Mouse (Mus musculus) liver, postnatal 0 days (tissue): ENCODE measurements at regions not wholly inside any gene's neighbourhood (a gene's known extent, or its start where the extent isn't known, plus 50 kb on each side); places are given as distances from the start of the nearest gene placed in this dataset.

Experiments used
- ATAC-seq: fragments of 200-750 bp; cut with Nextera tagmentation; 2 replicates; pipeline ENCODE4 v1.8.0; 2017; ENCODE audit warnings: mild to moderate bottlenecking, moderate library complexity
- DNase-seq: peaks from one replicate; pipeline ENCODE4 v3.0.0-alpha.2; 2016
- H3K27ac ChIP-seq: fragments of 300-500 bp; sonication (generic); 2 replicates; pipeline ENCODE4 v1.5.1; 2014; ENCODE audit warnings: antibody characterized with exemption, moderate library complexity, mild to moderate bottlenecking, low read depth
- H3K27me3 ChIP-seq: fragments of 300-500 bp; sonication (generic); 2 replicates; pipeline ENCODE4 v1.6.1; 2014; ENCODE audit warnings: low read length, control low read depth, mixed read lengths; ENCODE audit not compliant: insufficient read depth
- H3K36me3 ChIP-seq: fragments of 300-500 bp; sonication (generic); replicated peaks from 2 replicates; pipeline ENCODE4 v1.6.1; 2014; ENCODE audit warnings: mild to moderate bottlenecking, control low read depth, low read length, moderate library complexity, mixed read lengths; ENCODE audit not compliant: insufficient read depth
- H3K4me1 ChIP-seq: fragments of 300-500 bp; sonication (generic); 2 replicates; pipeline ENCODE4 v1.6.1; 2014; ENCODE audit warnings: antibody characterized with exemption, mild to moderate bottlenecking, control low read depth; ENCODE audit not compliant: insufficient read depth
- H3K4me2 ChIP-seq: fragments of 300-500 bp; sonication (generic); 2 replicates; pipeline ENCODE4 v1.6.1; 2014; ENCODE audit warnings: low read depth, mild to moderate bottlenecking, low read length, moderate library complexity, mixed read lengths
- H3K4me3 ChIP-seq: fragments of 300-500 bp; sonication (generic); 2 replicates; pipeline ENCODE4 v1.5.1; 2014; ENCODE audit warnings: low read depth, low read length
- H3K9ac ChIP-seq: fragments of 300-500 bp; sonication (generic); replicated peaks from 2 replicates; pipeline ENCODE4 v1.6.1; 2014; ENCODE audit warnings: mild to moderate bottlenecking, moderate library complexity
- H3K9me3 ChIP-seq: fragments of 300-500 bp; sonication (generic); 2 replicates; pipeline ENCODE4 v1.6.1; 2016; ENCODE audit warnings: mild to moderate bottlenecking, control low read depth, low read length, mixed read lengths
- CTCF ChIP-seq: sonication (generic); IDR thresholded peaks from 2 replicates; pipeline ENCODE4 v1.5.1; 2016; ENCODE audit warnings: antibody characterized with exemption, low read depth
- EP300 ChIP-seq: IDR thresholded peaks from 2 replicates; pipeline ENCODE4 v1.6.1; 2016; ENCODE audit warnings: antibody characterized with exemption, low read depth, mild to moderate bottlenecking
- WGBS: fragments of 180-500 bp; shearing (Covaris S2); extraction: QIAGEN DNeasy Blood & Tissue Kit; methylation state at CpG from one replicate; pipeline ENCODE4 v1.1.7; 2014; ENCODE audit not compliant: insufficient replicate concordance; 5-methylcytosine and 5-hydroxymethylcytosine counted together

GRCm38 (mm10) chr14:25052175-25052574 lies 406.8 kb upstream of the Zmiz1 start:
- TF ChIP-seq CTCF = no peak
- TF ChIP-seq EP300 = no peak
- ATAC-seq (no peak), DNase-seq (no peak)
- 62% methylated on average over 9 of the region's 9 CpGs for WGBS
- Histone ChIP-seq H3K27me3 (no peaks in the 10 kb centered on the region), H3K4me1 (no peaks in the 10 kb centered on the region), H3K9me3 (no peaks in the 10 kb centered on the region), H3K36me3 (no peaks in the 10 kb centered on the region), H3K4me2 (no peak overlapping the region), H3K4me3 (no peak overlapping the region), H3K27ac (no peak overlapping the region), H3K9ac (no peak overlapping the region)

- no peaks in the 10 kb centered on the region for H3K36me3 ChIP-seq
- H3K9ac ChIP-seq = no peak overlapping the region
- 75% methylated on average over 7 of the region's 7 CpGs for WGBS
- no peaks in the 10 kb centered on the region for H3K4me1 ChIP-seq
- H3K4me2 ChIP-seq = no peak overlapping the region
- TF ChIP-seq EP300 (no peak), CTCF (no peak)
- H3K27me3 ChIP-seq = no peaks in the 10 kb centered on the region
- H3K27ac ChIP-seq = no peak overlapping the region
- ATAC-seq (no peak), DNase-seq (no peak)
- H3K4me3 ChIP-seq = no peak overlapping the region
- H3K9me3 ChIP-seq = no peaks in the 10 kb centered on the region
These were observed 399.6 kb upstream of the Zmiz1 start for GRCm38 (mm10) chr14:25059351-25059750.

- Histone ChIP-seq H3K27me3 (no peaks in the 10 kb centered on the region), H3K36me3 (no peaks in the 10 kb centered on the region), H3K9ac (no peak overlapping the region), H3K4me3 (no peak overlapping the region), H3K4me2 (no peak overlapping the region), H3K4me1 (no peaks in the 10 kb centered on the region), H3K9me3 (no peaks in the 10 kb centered on the region), H3K27ac (no peak overlapping the region)
- no peak for DNase-seq
- TF ChIP-seq EP300 (no peak), CTCF (no peak)
- 81% methylated on average over 7 of the region's 7 CpGs for WGBS
- no peak for ATAC-seq
These were observed 398.7 kb upstream of the Zmiz1 start for GRCm38 (mm10) chr14:25060285-25060684.

- Histone ChIP-seq H3K27me3 (0 out of 2 replicates have a peak, but pooled peaks cover 3% of the 10 kb centered on the region), H3K27ac (no peak overlapping the region), H3K4me2 (no peak overlapping the region), H3K36me3 (no peaks in the 10 kb centered on the region), H3K4me3 (no peak overlapping the region), H3K9me3 (no peaks in the 10 kb centered on the region), H3K4me1 (no peaks in the 10 kb centered on the region), H3K9ac (no peak overlapping the region)
- ATAC-seq = no peak
- DNase-seq = no peak
- TF ChIP-seq EP300 = no peak
- no peak for TF ChIP-seq CTCF
- WGBS = 26% methylated on average over 5 of the region's 5 CpGs
These were observed 395.9 kb upstream of the Zmiz1 start for GRCm38 (mm10) chr14:25063090-25063489.

GRCm38 (mm10) chr14:25064190-25064947 lies 394.6 kb upstream of the Zmiz1 start:
- H3K4me3 ChIP-seq = no peak overlapping the region
- 64% methylated on average over 8 of the region's 8 CpGs for WGBS
- DNase-seq (no peak), ATAC-seq (no peak)
- H3K27ac ChIP-seq = no peak overlapping the region
- H3K27me3 ChIP-seq = 0 out of 2 replicates have a peak, but pooled peaks cover 3% of the 10 kb centered on the region
- TF ChIP-seq CTCF (no peak), EP300 (no peak)
- peaks cover 4% of the 10 kb centered on the region; the same call in 1 of the 2 replicates for H3K4me1 ChIP-seq
- H3K9me3 ChIP-seq = no peaks in the 10 kb centered on the region
- H3K4me2 ChIP-seq = no peak overlapping the region
- H3K9ac ChIP-seq = no peak overlapping the region
- no peaks in the 10 kb centered on the region for H3K36me3 ChIP-seq

- 85% methylated on average over 5 of the region's 5 CpGs for WGBS
- Histone ChIP-seq H3K9me3 (no peaks in the 10 kb centered on the region), H3K4me1 (peaks cover 4% of the 10 kb centered on the region; the same call in 1 of the 2 replicates), H3K27me3 (peaks cover 9% of the 10 kb centered on the region), H3K9ac (no peak overlapping the region), H3K27ac (no peak overlapping the region), H3K4me3 (no peak overlapping the region), H3K36me3 (no peaks in the 10 kb centered on the region), H3K4me2 (no peak overlapping the region)
- ATAC-seq (no peak), DNase-seq (no peak)
- no peak for TF ChIP-seq CTCF
- TF ChIP-seq EP300 = no peak
These were observed 391.6 kb upstream of the Zmiz1 start for GRCm38 (mm10) chr14:25067435-25067834.
